Mouse (Mus musculus) erythroblast, embryonic 14.5 days (primary cell): ENCODE measurements around the gene Pfn1.

ENCODE experiments used
- GATA1 ChIP-seq: IDR thresholded peaks from 2 replicates; pipeline ENCODE4 v1.6.1; 2012; ENCODE audit warnings: low read length, inconsistent platforms, mixed read lengths
- TAL1 ChIP-seq: IDR thresholded peaks from 3 replicates; pipeline ENCODE4 v1.6.1; 2012; ENCODE audit warnings: low read length, inconsistent platforms, mixed read lengths

- TF ChIP-seq GATA1 (no peak), TAL1 (no peak)
Measured at GRCm38 (mm10) chr11:70635601-70636000, 18.8 kb downstream of the Pfn1 start.
